Mouse (Mus musculus): ENCODE data around the gene Wfdc21. TPM values are rescaled to one million over a fixed set of nuclear protein-coding genes. Genes with fewer than 3 reads are reported as not detected.

Gene Wfdc21
- 3.1 and 3.4 TPM in 2 replicates for polyA plus RNA-seq (2015; fragmentation: Nextera tagmentation; extraction: Ambion mirVana)

DNA sequence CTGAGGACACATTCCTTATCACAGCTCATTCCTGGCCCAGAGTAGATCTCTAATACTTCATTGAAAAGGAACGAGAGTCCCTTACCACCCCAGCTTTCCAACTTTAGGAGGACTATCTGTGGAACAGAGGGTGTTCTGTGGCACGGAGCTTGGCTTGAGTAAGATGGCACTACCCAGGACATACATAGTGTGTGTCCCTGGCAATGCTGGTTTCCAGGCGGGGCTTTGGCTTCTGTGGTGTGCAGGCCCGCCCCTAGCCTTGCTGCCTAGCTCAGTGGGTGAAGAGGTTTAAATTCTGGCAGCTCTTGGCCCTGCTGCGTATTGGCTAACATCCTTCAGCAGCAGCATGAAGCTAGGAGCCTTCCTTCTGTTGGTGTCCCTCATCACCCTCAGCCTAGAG is at the start of gene Wfdc21:
Wfdc21 (plus strand) TSS at position 260 of the 400 bp plus-strand sequence.
- Histone ChIP-seq H3K4me3 (ENCODE audit: low read depth, low read length) (no peak within 1 kb of the TSS), H3K4me2 (replicated peaks; ENCODE audit: low read depth) (no peak within 1 kb of the TSS), H3K9me3 (ENCODE audit: control insufficient read depth, low read length) (no peaks in the 10 kb centered on the region), H3K4me1 (replicated peaks; ENCODE audit: control insufficient read depth, insufficient read depth) (no peaks in the 10 kb centered on the region), H3K9ac (ENCODE audit: low read length) (no peak within 1 kb of the TSS), H3K36me3 (ENCODE audit: control insufficient read depth, insufficient read depth, low read length) (no peaks in the 10 kb centered on the region), H3K27ac (replicated peaks) (no peak within 1 kb of the TSS), H3K27me3 (ENCODE audit: control insufficient read depth, insufficient read depth, low read length) (no peaks in the 10 kb centered on the region)
- TF ChIP-seq EP300 (optimal IDR thresholded peaks at IDR 0.05) (no peak), CTCF (IDR thresholded peaks at IDR 0.05; ENCODE audit: low read depth) (no peak)
- WGBS: 73% methylated on average over 5 of the region's 5 CpGs
- DNase-seq (ENCODE audit: low spot score) (no peak), ATAC-seq (ENCODE audit: low FRiP score, low TSS enrichment) (no peak)

DNA sequence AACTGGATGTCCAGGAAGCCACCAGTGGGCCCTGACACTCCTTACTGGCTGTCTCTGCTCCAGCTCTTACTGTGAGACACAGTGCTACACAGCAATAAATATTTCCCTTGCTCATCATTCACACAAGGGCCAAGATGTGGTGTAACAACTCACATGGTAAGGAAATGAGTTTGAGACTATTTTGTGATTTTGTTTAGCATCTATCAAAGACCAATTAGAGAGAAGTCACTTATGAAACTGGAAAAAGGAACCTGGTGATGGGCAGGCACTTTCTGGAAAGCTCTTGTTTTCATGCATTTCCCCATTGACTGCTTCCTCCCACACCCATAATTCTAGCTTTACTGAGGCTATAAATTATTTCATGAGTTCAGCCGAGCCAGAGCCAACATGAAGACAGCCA is 43.0 kb upstream of the Wfdc21 start, which contains the start of gene Wfdc17:
Wfdc17 (plus strand) TSS at position 287 of the 400 bp plus-strand sequence.
- Histone ChIP-seq H3K4me1 (replicated peaks; ENCODE audit: control insufficient read depth, insufficient read depth) (no peaks in the 10 kb centered on the region), H3K4me2 (replicated peaks; ENCODE audit: low read depth) (no peak within 1 kb of the TSS), H3K27ac (replicated peaks) (no peak within 1 kb of the TSS), H3K27me3 (ENCODE audit: control insufficient read depth, insufficient read depth, low read length) (no peaks in the 10 kb centered on the region), H3K9me3 (ENCODE audit: control insufficient read depth, low read length) (no peaks in the 10 kb centered on the region), H3K9ac (ENCODE audit: low read length) (no peak within 1 kb of the TSS), H3K4me3 (ENCODE audit: low read depth, low read length) (no peak within 1 kb of the TSS), H3K36me3 (ENCODE audit: control insufficient read depth, insufficient read depth, low read length) (no peaks in the 10 kb centered on the region)
- WGBS: 27% methylated on average over 1 of the region's 1 CpGs
- TF ChIP-seq CTCF (IDR thresholded peaks at IDR 0.05; ENCODE audit: low read depth) (no peak), EP300 (optimal IDR thresholded peaks at IDR 0.05) (no peak)
- ATAC-seq (ENCODE audit: low FRiP score, low TSS enrichment) (no peak), DNase-seq (ENCODE audit: low spot score) (no peak)

GRCm38 (mm10) chr11:83708715-83709114 is 38.0 kb upstream of the Wfdc21 start, which contains the start of gene Wfdc18:
Wfdc18 (plus strand) TSS chr11:83709015.
- no peak for TF ChIP-seq EP300 (optimal IDR thresholded peaks at IDR 0.05)
- no peak for TF ChIP-seq CTCF (IDR thresholded peaks at IDR 0.05; ENCODE audit: low read depth)
- Histone ChIP-seq H3K4me2 (replicated peaks; ENCODE audit: low read depth) (no peak within 1 kb of the TSS), H3K9me3 (ENCODE audit: control insufficient read depth, low read length) (no peaks in the 10 kb centered on the region), H3K36me3 (ENCODE audit: control insufficient read depth, insufficient read depth, low read length) (no peaks in the 10 kb centered on the region), H3K4me1 (replicated peaks; ENCODE audit: control insufficient read depth, insufficient read depth) (no peaks in the 10 kb centered on the region), H3K27me3 (ENCODE audit: control insufficient read depth, insufficient read depth, low read length) (no peaks in the 10 kb centered on the region), H3K27ac (replicated peaks) (no peak within 1 kb of the TSS), H3K9ac (ENCODE audit: low read length) (no peak within 1 kb of the TSS), H3K4me3 (ENCODE audit: low read depth, low read length) (no peak within 1 kb of the TSS)
- ATAC-seq (ENCODE audit: low FRiP score, low TSS enrichment) (no peak), DNase-seq (ENCODE audit: low spot score) (no peak)
- 58% methylated on average over 4 of the region's 4 CpGs for WGBS

- ATAC-seq (ENCODE audit: low FRiP score, low TSS enrichment) (no peak), DNase-seq (ENCODE audit: low spot score) (no peak)
- Histone ChIP-seq H3K9ac (ENCODE audit: low read length) (no peak overlapping the region), H3K4me2 (replicated peaks; ENCODE audit: low read depth) (no peak overlapping the region), H3K4me1 (replicated peaks; ENCODE audit: control insufficient read depth, insufficient read depth) (no peaks in the 10 kb centered on the region), H3K9me3 (ENCODE audit: control insufficient read depth, low read length) (no peaks in the 10 kb centered on the region), H3K27ac (replicated peaks) (no peak overlapping the region), H3K36me3 (ENCODE audit: control insufficient read depth, insufficient read depth, low read length) (no peaks in the 10 kb centered on the region), H3K4me3 (ENCODE audit: low read depth, low read length) (no peak overlapping the region), H3K27me3 (ENCODE audit: control insufficient read depth, insufficient read depth, low read length) (no peaks in the 10 kb centered on the region)
- no peak for TF ChIP-seq EP300 (optimal IDR thresholded peaks at IDR 0.05)
- TF ChIP-seq CTCF (IDR thresholded peaks at IDR 0.05; ENCODE audit: low read depth): no peak
- 85% methylated on average over 5 of the region's 5 CpGs for WGBS
These were observed 37.1 kb upstream of the Wfdc21 start for GRCm38 (mm10) chr11:83709683-83710082.

DNA sequence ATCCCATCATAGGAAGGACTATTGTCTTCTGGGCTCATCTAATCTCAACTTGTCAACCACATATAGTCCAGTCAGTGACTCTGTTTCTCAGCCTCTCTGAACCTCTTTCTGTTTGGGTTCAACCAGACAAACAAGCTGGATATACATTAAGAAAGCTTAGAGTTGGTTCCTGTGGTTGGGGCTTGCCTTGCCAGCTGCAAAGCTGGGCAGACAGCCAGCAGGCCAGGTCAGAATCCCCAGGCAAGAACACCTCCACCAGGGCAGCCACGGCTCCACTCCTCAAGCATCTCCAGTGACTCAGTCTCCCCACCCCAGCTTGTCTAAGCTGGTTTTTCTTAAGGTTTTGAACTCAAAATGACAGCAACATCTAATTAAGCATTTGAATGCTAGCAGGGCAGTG is 34.1 kb upstream of the Wfdc21 start:
- DNase-seq (ENCODE audit: low spot score): no peak
- no peak for TF ChIP-seq CTCF (IDR thresholded peaks at IDR 0.05; ENCODE audit: low read depth)
- no peak for TF ChIP-seq EP300 (optimal IDR thresholded peaks at IDR 0.05)
- Histone ChIP-seq H3K4me3 (ENCODE audit: low read depth, low read length) (no peak overlapping the region), H3K4me1 (replicated peaks; ENCODE audit: control insufficient read depth, insufficient read depth) (no peaks in the 10 kb centered on the region), H3K27me3 (ENCODE audit: control insufficient read depth, insufficient read depth, low read length) (no peaks in the 10 kb centered on the region), H3K9ac (ENCODE audit: low read length) (no peak overlapping the region), H3K4me2 (replicated peaks; ENCODE audit: low read depth) (no peak overlapping the region), H3K27ac (replicated peaks) (no peak overlapping the region), H3K36me3 (ENCODE audit: control insufficient read depth, insufficient read depth, low read length) (no peaks in the 10 kb centered on the region), H3K9me3 (ENCODE audit: control insufficient read depth, low read length) (no peaks in the 10 kb centered on the region)
- WGBS: 46% methylated on average over 1 of the region's 1 CpGs
- no peak for ATAC-seq (ENCODE audit: low FRiP score, low TSS enrichment)

GRCm38 (mm10) chr11:83713925-83714324 is 32.8 kb upstream of the Wfdc21 start:
- Histone ChIP-seq H3K27ac (replicated peaks) (no peak overlapping the region), H3K9ac (ENCODE audit: low read length) (no peak overlapping the region), H3K4me2 (replicated peaks; ENCODE audit: low read depth) (no peak overlapping the region), H3K36me3 (ENCODE audit: control insufficient read depth, insufficient read depth, low read length) (no peaks in the 10 kb centered on the region), H3K27me3 (ENCODE audit: control insufficient read depth, insufficient read depth, low read length) (no peaks in the 10 kb centered on the region), H3K4me3 (ENCODE audit: low read depth, low read length) (no peak overlapping the region), H3K4me1 (replicated peaks; ENCODE audit: control insufficient read depth, insufficient read depth) (no peaks in the 10 kb centered on the region), H3K9me3 (ENCODE audit: control insufficient read depth, low read length) (no peaks in the 10 kb centered on the region)
- WGBS: 69% methylated on average over 2 of the region's 2 CpGs
- ATAC-seq (ENCODE audit: low FRiP score, low TSS enrichment): no peak
- no peak for DNase-seq (ENCODE audit: low spot score)
- TF ChIP-seq EP300 (optimal IDR thresholded peaks at IDR 0.05) (no peak), CTCF (IDR thresholded peaks at IDR 0.05; ENCODE audit: low read depth) (no peak)
